Mouse (Mus musculus): Measurements from ENCODE around the gene Als2cr12. TPM values are rescaled to one million over a fixed set of nuclear protein-coding genes. Genes with fewer than 3 reads are reported as not detected.

Gene Als2cr12
- polyA plus RNA-seq, 1 experiment from 2014 or later = 0.10 TPM

- peaks cover 45% of the 10 kb centered on the region for H3K36me3 ChIP-seq
Measured at GRCm38 (mm10) chr1:58717589-58718270, 21.9 kb upstream of the Als2cr12 start.

DNA sequence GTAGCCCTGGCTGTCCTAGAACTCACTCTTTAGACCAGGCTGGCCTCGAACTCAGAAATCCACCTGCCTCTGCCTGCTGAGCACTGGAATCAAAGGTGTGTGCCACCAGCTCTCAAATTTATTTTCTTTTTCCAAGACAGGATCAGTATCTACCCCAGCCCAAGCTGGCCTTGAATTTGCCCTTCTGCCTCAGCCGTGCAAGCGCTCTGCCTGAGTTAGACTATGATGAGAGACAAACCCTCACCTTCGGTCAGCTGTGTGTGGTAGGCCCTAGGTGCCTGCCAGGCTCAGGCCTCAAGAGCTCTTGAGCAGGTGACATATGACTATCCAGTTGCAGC lies 21.1 kb upstream of the Als2cr12 start:
- Histone ChIP-seq H3K4me2 (no peak overlapping the region), H3K36me3 (peaks cover 45% of the 10 kb centered on the region), H3K4me1 (peaks cover 14% of the 10 kb centered on the region), H3K9me3 (no peaks in the 10 kb centered on the region), H3K27ac (0 out of 2 replicates have a peak overlapping the region, but pooled peaks have one; percentile 41), H3K9ac (no peak overlapping the region), H3K27me3 (no peaks in the 10 kb centered on the region), H3K4me3 (no peak overlapping the region)
- ATAC-seq (ENCODE audit: borderline replicate concordance, extremely low read depth, low FRiP score, low TSS enrichment) = no peak
- 93% methylated on average over 4 of the region's 4 CpGs for WGBS

More at GRCm38 (mm10) chr1:58717589-58718270, 21.9 kb upstream of the Als2cr12 start:
- H3K27me3 ChIP-seq = no peaks in the 10 kb centered on the region
- H3K27ac ChIP-seq = no peak overlapping the region
- H3K4me3 ChIP-seq = no peak overlapping the region
- H3K9ac ChIP-seq = no peak overlapping the region
- 92% methylated on average over 8 of the region's 8 CpGs for WGBS
- no peak overlapping the region for H3K4me2 ChIP-seq
- H3K4me1 ChIP-seq = peaks cover 17% of the 10 kb centered on the region
- no peak for ATAC-seq (ENCODE audit: borderline replicate concordance, extremely low read depth, low FRiP score, low TSS enrichment)
- no peaks in the 10 kb centered on the region for H3K9me3 ChIP-seq

DNA sequence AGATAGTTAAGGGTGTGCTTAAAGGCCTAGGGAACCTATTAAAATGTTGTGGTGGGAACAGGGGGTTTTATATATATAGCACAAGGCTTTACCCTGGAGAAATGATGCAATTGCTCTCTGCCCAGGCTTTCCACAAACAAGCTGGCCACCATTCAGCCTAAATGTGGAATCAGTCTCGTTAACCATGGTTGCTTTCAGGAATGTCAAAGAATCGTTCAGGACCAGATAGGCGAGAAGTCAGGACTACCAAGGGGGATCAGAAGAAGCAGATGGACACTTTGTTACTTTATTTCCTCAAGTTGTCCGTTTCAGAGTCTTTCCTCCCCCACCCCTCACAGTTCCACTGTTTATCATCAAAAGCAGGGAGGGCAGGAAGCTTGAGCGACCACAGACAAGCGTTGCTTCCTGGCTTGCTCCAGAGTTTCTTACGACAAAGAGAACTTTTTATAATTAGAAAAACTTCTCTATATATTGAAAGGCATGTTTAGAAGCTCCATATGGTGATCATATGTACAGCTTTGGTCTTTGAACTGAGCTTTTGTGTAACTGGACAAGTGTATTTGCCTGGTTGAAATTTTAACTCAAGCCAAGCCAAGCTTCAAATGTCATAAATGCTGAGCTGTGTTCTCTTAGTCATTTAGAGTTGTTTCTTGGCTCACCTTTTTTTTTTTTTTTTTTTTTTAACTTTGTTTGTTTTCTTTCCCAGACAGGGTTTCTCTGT lies 20.5 kb upstream of the Als2cr12 start:
- Histone ChIP-seq H3K4me1 (peaks cover 14% of the 10 kb centered on the region), H3K9me3 (no peaks in the 10 kb centered on the region), H3K36me3 (peaks cover 45% of the 10 kb centered on the region), H3K9ac (no peak overlapping the region), H3K27ac (peak overlapping the region; percentile 41; the same call in 1 of the 2 replicates), H3K27me3 (no peaks in the 10 kb centered on the region), H3K4me2 (peak overlapping the region; percentile 28; the same call in 1 of the 2 replicates), H3K4me3 (no peak overlapping the region)
- 46% methylated on average over 7 of the region's 7 CpGs for WGBS
- ATAC-seq (ENCODE audit: borderline replicate concordance, extremely low read depth, low FRiP score, low TSS enrichment) = no peak

DNA sequence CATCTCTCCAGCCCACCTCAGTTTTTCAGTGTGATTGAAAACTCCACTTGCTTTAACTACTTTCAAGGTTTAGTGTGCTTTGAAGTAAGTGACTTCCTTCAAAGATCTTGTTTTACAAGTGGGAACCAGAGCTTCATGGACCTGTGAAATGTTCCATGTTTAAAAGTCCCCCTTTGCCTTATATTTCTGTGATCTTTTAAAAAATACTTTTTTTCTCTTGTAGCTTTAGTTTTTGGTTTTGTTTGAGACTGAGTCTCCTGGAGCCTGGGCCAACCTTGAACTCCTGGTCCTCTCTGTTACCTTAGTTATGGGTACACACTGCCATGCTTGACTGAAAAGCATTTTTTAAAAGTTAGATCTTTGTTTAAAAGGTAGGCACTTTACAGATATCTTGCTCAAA lies 19.7 kb upstream of the Als2cr12 start:
- H3K27me3 ChIP-seq = no peaks in the 10 kb centered on the region
- peak overlapping the region; percentile 41; the same call in 1 of the 2 replicates for H3K27ac ChIP-seq
- no peak overlapping the region for H3K4me3 ChIP-seq
- H3K4me1 ChIP-seq = peaks cover 14% of the 10 kb centered on the region
- no peak for ATAC-seq (ENCODE audit: borderline replicate concordance, extremely low read depth, low FRiP score, low TSS enrichment)
- H3K4me2 ChIP-seq = peak overlapping the region; percentile 68; the same call in 1 of the 2 replicates
- H3K9ac ChIP-seq = no peak overlapping the region
- no peaks in the 10 kb centered on the region for H3K9me3 ChIP-seq
- H3K36me3 ChIP-seq = peaks cover 45% of the 10 kb centered on the region

- ATAC-seq (ENCODE audit: borderline replicate concordance, extremely low read depth, low FRiP score, low TSS enrichment) = no peak
- 33% methylated on average over 1 of the region's 1 CpGs for WGBS
- Histone ChIP-seq H3K36me3 (peaks cover 37% of the 10 kb centered on the region), H3K27ac (peak overlapping the region; percentile 100), H3K4me3 (peak overlapping the region; percentile 56), H3K9me3 (no peaks in the 10 kb centered on the region), H3K4me2 (peak overlapping the region; percentile 68), H3K27me3 (no peaks in the 10 kb centered on the region), H3K4me1 (peaks cover 14% of the 10 kb centered on the region), H3K9ac (peak overlapping the region; percentile 74)
Measured at GRCm38 (mm10) chr1:58714361-58714760, 18.6 kb upstream of the Als2cr12 start.

DNA sequence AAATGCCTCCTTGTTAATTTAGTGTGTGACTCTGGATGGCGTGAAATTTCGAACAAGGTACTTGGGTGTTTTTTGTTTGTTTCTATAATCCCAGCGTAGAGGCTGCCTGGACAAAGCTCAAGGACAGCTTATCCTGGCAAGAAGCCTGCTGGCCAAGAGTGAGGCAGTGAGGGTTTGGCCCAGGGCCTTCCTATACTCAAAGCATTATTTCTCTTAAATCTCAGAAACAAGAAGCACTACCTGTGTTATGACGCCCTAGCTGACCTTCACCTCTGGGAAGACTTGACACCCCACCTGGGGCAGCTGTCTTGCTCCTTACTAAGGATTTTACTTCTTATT lies 18.1 kb upstream of the Als2cr12 start:
- H3K4me2 ChIP-seq = peak overlapping the region; percentile 68
- H3K9ac ChIP-seq = peak overlapping the region; percentile 74
- no peaks in the 10 kb centered on the region for H3K27me3 ChIP-seq
- 20% methylated on average over 4 of the region's 4 CpGs for WGBS
- H3K9me3 ChIP-seq = no peaks in the 10 kb centered on the region
- peak overlapping the region; percentile 56 for H3K4me3 ChIP-seq
- peaks cover 33% of the 10 kb centered on the region for H3K36me3 ChIP-seq
- peak overlapping the region; percentile 100 for H3K27ac ChIP-seq
- peaks cover 14% of the 10 kb centered on the region for H3K4me1 ChIP-seq
- ATAC-seq (ENCODE audit: borderline replicate concordance, extremely low read depth, low FRiP score, low TSS enrichment) = no peak

GRCm38 (mm10) chr1:58713081-58713892 lies 17.5 kb upstream of the Als2cr12 start:
- ATAC-seq (ENCODE audit: borderline replicate concordance, extremely low read depth, low FRiP score, low TSS enrichment) = peak; percentile 36; the same call in 1 of the 2 replicates
- peak overlapping the region; percentile 56 for H3K4me3 ChIP-seq
- peaks cover 14% of the 10 kb centered on the region for H3K4me1 ChIP-seq
- peak overlapping the region; percentile 74 for H3K9ac ChIP-seq
- peak overlapping the region; percentile 68 for H3K4me2 ChIP-seq
- peak overlapping the region; percentile 100 for H3K27ac ChIP-seq
- H3K36me3 ChIP-seq = peaks cover 28% of the 10 kb centered on the region
- H3K27me3 ChIP-seq = no peaks in the 10 kb centered on the region
- no peaks in the 10 kb centered on the region for H3K9me3 ChIP-seq
- 4% methylated on average over 30 of the region's 31 CpGs for WGBS

DNA sequence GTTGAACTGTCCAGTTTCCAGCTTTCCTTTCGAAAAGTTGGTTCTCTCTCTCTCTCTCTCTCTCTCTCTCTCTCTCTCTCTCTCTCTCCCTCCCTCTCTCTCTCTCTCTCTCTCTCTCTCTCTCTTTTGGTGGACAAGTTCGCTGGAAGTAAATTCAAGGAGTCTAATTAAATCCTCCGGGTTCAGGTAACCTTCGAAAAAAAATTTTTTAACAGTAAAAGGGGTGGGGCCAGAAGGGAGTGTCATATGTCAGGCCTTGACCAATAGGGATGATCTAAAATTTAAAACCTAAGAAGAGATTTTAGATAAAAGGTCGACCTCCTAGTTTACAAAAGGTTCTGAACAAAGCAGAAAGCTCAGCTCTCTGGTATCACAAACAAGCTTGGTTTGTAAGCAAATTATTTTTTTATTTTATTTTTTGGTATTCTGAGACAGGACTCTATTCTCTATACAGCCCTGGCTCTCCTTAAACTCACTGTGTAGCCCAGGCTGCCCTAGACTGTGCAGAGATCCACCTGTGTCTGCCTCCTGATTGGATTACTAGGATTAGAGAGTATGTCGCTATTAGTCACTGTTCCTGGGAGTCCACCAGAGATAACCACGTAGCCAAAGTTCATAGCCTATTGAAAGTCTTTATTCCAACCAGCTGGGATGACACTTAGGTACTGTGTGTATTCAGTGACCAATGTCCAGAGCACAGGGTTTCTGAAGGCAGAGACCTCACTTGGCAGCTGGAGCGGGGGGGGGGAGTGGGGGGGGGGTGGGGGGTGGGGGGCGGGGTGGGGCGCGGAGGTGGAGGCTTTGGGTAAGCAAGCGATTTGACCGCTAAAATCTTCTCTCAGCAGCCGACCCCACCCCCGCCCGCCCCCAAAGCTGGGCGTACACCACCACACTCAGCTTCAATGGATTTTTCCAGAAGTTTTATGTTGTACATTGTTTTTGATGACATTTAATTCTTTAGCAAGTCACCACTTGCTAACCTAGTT lies 16.6 kb upstream of the Als2cr12 start:
- Histone ChIP-seq H3K9me3 (no peaks in the 10 kb centered on the region), H3K4me2 (peak overlapping the region; percentile 68), H3K27ac (peak overlapping the region; percentile 100), H3K36me3 (peaks cover 21% of the 10 kb centered on the region; the same call in 1 of the 2 replicates), H3K9ac (peak overlapping the region; percentile 82; the same call in 1 of the 2 replicates), H3K4me3 (peak overlapping the region; percentile 56), H3K4me1 (peaks cover 14% of the 10 kb centered on the region), H3K27me3 (no peaks in the 10 kb centered on the region)
- 2% methylated on average over 17 of the region's 17 CpGs for WGBS
- peak; percentile 73 for ATAC-seq (ENCODE audit: borderline replicate concordance, extremely low read depth, low FRiP score, low TSS enrichment)

- under 1% methylated on average over 45 of the region's 45 CpGs for WGBS
- ATAC-seq (ENCODE audit: borderline replicate concordance, extremely low read depth, low FRiP score, low TSS enrichment) = peak; percentile 77
Measured at GRCm38 (mm10) chr1:58711365-58712016, 15.7 kb upstream of the Als2cr12 start, which contains the start of gene Cflar. TSS of gene Cflar (plus strand) at chr1:58711508.

GRCm38 (mm10) chr1:58710711-58711364 lies 15.0 kb upstream of the Als2cr12 start:
- no peak for ATAC-seq (ENCODE audit: borderline replicate concordance, extremely low read depth, low FRiP score, low TSS enrichment)

More at GRCm38 (mm10) chr1:58711365-58712016, 15.7 kb upstream of the Als2cr12 start, which contains the start of gene Cflar:
- H3K9me3 ChIP-seq = no peaks in the 10 kb centered on the region
- peak within 1 kb of the TSS; percentile 68 for H3K4me2 ChIP-seq
- no peaks in the 10 kb centered on the region for H3K27me3 ChIP-seq
- peaks cover 16% of the 10 kb centered on the region; the same call in 1 of the 2 replicates for H3K36me3 ChIP-seq
- H3K27ac ChIP-seq = peak within 1 kb of the TSS; percentile 100
- peaks cover 14% of the 10 kb centered on the region for H3K4me1 ChIP-seq
- H3K9ac ChIP-seq = peak within 1 kb of the TSS; percentile 82
- peak within 1 kb of the TSS; percentile 56 for H3K4me3 ChIP-seq

More at GRCm38 (mm10) chr1:58710711-58711364, 15.0 kb upstream of the Als2cr12 start:
- Histone ChIP-seq H3K36me3 (peaks cover 12% of the 10 kb centered on the region; the same call in 1 of the 2 replicates), H3K4me3 (peak overlapping the region; percentile 56), H3K27me3 (no peaks in the 10 kb centered on the region), H3K4me1 (peaks cover 10% of the 10 kb centered on the region), H3K9ac (peak overlapping the region; percentile 82), H3K4me2 (peak overlapping the region; percentile 68), H3K9me3 (no peaks in the 10 kb centered on the region), H3K27ac (peak overlapping the region; percentile 100)
- WGBS = 40% methylated on average over 10 of the region's 10 CpGs
